Mouse (Mus musculus): ENCODE data around the gene Hist1h3f. TPM values are rescaled to one million over a fixed set of nuclear protein-coding genes. Genes with fewer than 3 reads are reported as not detected.

Gene Hist1h3f
- polyA plus RNA-seq, 1 experiment, result 0.74 TPM

DNA sequence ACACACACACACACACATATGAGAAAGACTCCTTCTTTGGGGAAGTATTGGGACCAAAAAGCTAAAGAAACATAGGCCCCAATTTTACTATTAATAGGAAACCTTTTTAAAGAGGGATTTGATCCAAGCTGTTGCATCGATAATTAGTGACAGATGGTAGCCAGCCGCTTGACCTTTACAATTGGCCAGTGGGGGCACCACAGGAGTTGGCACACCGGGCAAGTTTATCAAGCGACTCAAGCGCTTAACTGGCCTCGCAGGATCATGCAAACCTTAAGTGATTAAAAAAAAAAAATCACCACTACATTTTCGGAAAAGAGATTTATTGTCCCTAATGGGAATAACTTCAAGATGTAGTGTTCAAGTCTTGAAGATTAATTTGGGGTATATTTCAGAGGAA is 48.8 kb downstream of the Hist1h3f start:
- peaks cover 2% of the 10 kb centered on the region; the same call in 1 of the 2 replicates for H3K4me1 ChIP-seq (ENCODE audit: control insufficient read depth, insufficient read depth, low read length)
- H3K36me3 ChIP-seq (ENCODE audit: control insufficient read depth, insufficient read depth, low read length), result no peaks in the 10 kb centered on the region
- WGBS, result 43% methylated on average over 7 of the region's 7 CpGs
- TF ChIP-seq CTCF (conservative IDR thresholded peaks at IDR 0.05; ENCODE audit: insufficient read depth, insufficient read length, low read depth, low read length), result no peak
- no peak for TF ChIP-seq POLR2A (IDR thresholded peaks at IDR 0.05; ENCODE audit: low read depth, low read length)
- no peak overlapping the region for H3K27ac ChIP-seq (ENCODE audit: insufficient read depth, low read depth, low read length)
- H3K27me3 ChIP-seq (replicated peaks; ENCODE audit: control insufficient read depth, insufficient read depth, low read length), result no peaks in the 10 kb centered on the region
- H3K4me3 ChIP-seq (ENCODE audit: insufficient read depth, low read depth, low read length), result no peak overlapping the region
- DNase-seq, result peak; percentile 8

DNA sequence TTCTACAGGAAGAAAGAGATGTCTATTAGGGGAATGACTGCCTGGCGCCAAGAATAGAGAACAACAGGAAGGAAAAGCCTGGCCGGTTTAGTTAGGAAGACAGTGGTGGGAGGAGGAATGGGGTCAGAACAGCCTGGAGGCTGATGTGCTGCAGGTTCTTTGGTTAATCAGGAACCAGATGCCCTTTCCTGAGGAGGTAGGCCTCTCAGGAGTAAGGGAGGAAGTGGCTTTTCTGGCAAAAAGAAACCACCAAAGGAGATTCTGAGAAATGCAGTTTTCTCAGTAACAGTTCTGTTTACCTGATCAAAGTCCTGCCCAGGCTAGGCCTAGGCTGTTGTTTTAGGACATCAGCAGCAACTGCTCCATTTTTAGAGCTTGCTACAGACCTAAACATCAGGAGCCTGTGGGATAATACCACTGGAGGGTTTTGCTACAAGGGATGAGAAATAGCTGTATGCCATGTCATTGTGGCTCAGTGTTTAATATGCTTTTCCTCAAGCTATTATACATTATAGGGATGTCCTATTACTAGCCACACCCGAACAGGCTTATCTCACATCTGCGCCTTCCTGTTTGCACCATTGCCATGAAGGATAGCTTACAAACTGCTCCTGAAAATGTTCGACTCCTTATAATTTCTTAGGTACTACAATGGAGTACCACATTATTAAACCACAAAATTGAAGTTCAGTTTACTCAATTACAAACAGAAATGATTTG is 49.4 kb downstream of the Hist1h3f start:
- peak; percentile 80 for DNase-seq
- WGBS, result 43% methylated on average over 5 of the region's 5 CpGs
- TF ChIP-seq POLR2A (IDR thresholded peaks at IDR 0.05; ENCODE audit: low read depth, low read length) (no peak), CTCF (conservative IDR thresholded peaks at IDR 0.05; ENCODE audit: insufficient read depth, insufficient read length, low read depth, low read length) (no peak)
- Histone ChIP-seq H3K27me3 (replicated peaks; ENCODE audit: control insufficient read depth, insufficient read depth, low read length) (no peaks in the 10 kb centered on the region), H3K4me3 (ENCODE audit: insufficient read depth, low read depth, low read length) (no peak overlapping the region), H3K4me1 (ENCODE audit: control insufficient read depth, insufficient read depth, low read length) (peaks cover 2% of the 10 kb centered on the region; the same call in 1 of the 2 replicates), H3K36me3 (ENCODE audit: control insufficient read depth, insufficient read depth, low read length) (no peaks in the 10 kb centered on the region), H3K27ac (ENCODE audit: insufficient read depth, low read depth, low read length) (peak overlapping the region; percentile 1; the same call in 1 of the 2 replicates)

Other genes starting within 250 kb of the Hist1h3f start
- gene Zfp322a, start 174.8 kb upstream of the Hist1h3f start, polyA plus RNA-seq (2012; rRNA removed), result 1.1 and 1.9 TPM in 2 replicates
- 3.3 and 3.9 TPM in 2 replicates for gene Abt1, start 120.2 kb upstream of the Hist1h3f start, polyA plus RNA-seq (2012; rRNA removed)
- not detected in 2 replicates for gene Btn1a1, start 78.2 kb upstream of the Hist1h3f start, polyA plus RNA-seq (2012; rRNA removed)
- not detected in 2 replicates for gene Btn2a2, start 55.2 kb upstream of the Hist1h3f start, polyA plus RNA-seq (2012; rRNA removed)
- gene Hist1h4h, start 13.0 kb upstream of the Hist1h3f start, polyA plus RNA-seq (2012; rRNA removed), result 44.7 and 57.5 TPM in 2 replicates
- 4.3 and 8.0 TPM in 2 replicates for gene Hist1h2af, start 10.1 kb upstream of the Hist1h3f start, polyA plus RNA-seq (2012; rRNA removed)
- gene Hist1h3g, start 8.6 kb upstream of the Hist1h3f start, polyA plus RNA-seq (2012; rRNA removed), result 0.25 and 0.58 TPM in 2 replicates
- gene Hist1h2bh, start 660 bp upstream of the Hist1h3f start, polyA plus RNA-seq (2012; rRNA removed), result 0.27 and 0.36 TPM in 2 replicates
- gene Hist1h4f, start 7.6 kb downstream of the Hist1h3f start, polyA plus RNA-seq (2012; rRNA removed), result 1.4 and 2.5 TPM in 2 replicates
- 0.05 and 0.09 TPM in 2 replicates for gene Hist1h1d, start 9.2 kb downstream of the Hist1h3f start, polyA plus RNA-seq (2012; rRNA removed)
- 3.8 and 4.3 TPM in 2 replicates for gene Hist1h3e, start 18.3 kb downstream of the Hist1h3f start, polyA plus RNA-seq (2012; rRNA removed)
- gene Hist1h2ae, start 27.2 kb downstream of the Hist1h3f start, polyA plus RNA-seq (2012; rRNA removed), result 0.22 and 0.58 TPM in 2 replicates
- 3.1 and 4.6 TPM in 2 replicates for gene Hist1h2bg, start 27.3 kb downstream of the Hist1h3f start, polyA plus RNA-seq (2012; rRNA removed)
- gene Hist1h2bf, start 30.1 kb downstream of the Hist1h3f start, polyA plus RNA-seq (2012; rRNA removed), result 0.30 and 0.99 TPM in 2 replicates
- not detected in 2 replicates for gene Hist1h2ad, start 30.3 kb downstream of the Hist1h3f start, polyA plus RNA-seq (2012; rRNA removed)
- 0.68 and 0.88 TPM in 2 replicates for gene Hist1h3d, start 31.7 kb downstream of the Hist1h3f start, polyA plus RNA-seq (2012; rRNA removed)
- gene Hist1h4d, start 37.5 kb downstream of the Hist1h3f start, polyA plus RNA-seq (2012; rRNA removed), result 3.7 and 5.4 TPM in 2 replicates
- gene Hist1h2be, start 77.1 kb downstream of the Hist1h3f start, polyA plus RNA-seq (2012; rRNA removed), result 1.2 TPM in 2 replicates
- 1.2 and 1.4 TPM in 2 replicates for gene Hist1h1e, start 78.5 kb downstream of the Hist1h3f start, polyA plus RNA-seq (2012; rRNA removed)
- gene Hist1h2ac, start 139.9 kb downstream of the Hist1h3f start, polyA plus RNA-seq (2012; rRNA removed), result 0.43 and 0.44 TPM in 2 replicates
- gene Hist1h2bc, start 140.1 kb downstream of the Hist1h3f start, polyA plus RNA-seq (2012; rRNA removed), result 473 and 571 TPM in 2 replicates
- gene Hist1h1t, start 151.8 kb downstream of the Hist1h3f start, polyA plus RNA-seq (2012; rRNA removed), result not detected in 2 replicates
- 9.4 and 10.3 TPM in 2 replicates for gene Hist1h4c, start 154.4 kb downstream of the Hist1h3f start, polyA plus RNA-seq (2012; rRNA removed)
- gene Hfe, start 166.8 kb downstream of the Hist1h3f start, polyA plus RNA-seq (2012; rRNA removed), result 21.2 and 21.4 TPM in 2 replicates
- 68.7 and 76.0 TPM in 2 replicates for gene Hist1h1c, start 194.8 kb downstream of the Hist1h3f start, polyA plus RNA-seq (2012; rRNA removed)
- gene Hist1h3c, start 201.6 kb downstream of the Hist1h3f start, polyA plus RNA-seq (2012; rRNA removed), result 0.39 and 1.1 TPM in 2 replicates
- 2.0 and 2.8 TPM in 2 replicates for gene Hist1h2bb, start 202.7 kb downstream of the Hist1h3f start, polyA plus RNA-seq (2012; rRNA removed)
- 1.3 and 1.5 TPM in 2 replicates for gene Hist1h2ab, start 207.1 kb downstream of the Hist1h3f start, polyA plus RNA-seq (2012; rRNA removed)
- 0.88 and 1.4 TPM in 2 replicates for gene Hist1h3b, start 208.2 kb downstream of the Hist1h3f start, polyA plus RNA-seq (2012; rRNA removed)
- gene Hist1h4b, start 213.0 kb downstream of the Hist1h3f start, polyA plus RNA-seq (2012; rRNA removed), result 3.1 and 5.3 TPM in 2 replicates
- 0.91 and 2.3 TPM in 2 replicates for gene Hist1h4a, start 217.2 kb downstream of the Hist1h3f start, polyA plus RNA-seq (2012; rRNA removed)
- gene Hist1h3a, start 218.3 kb downstream of the Hist1h3f start, polyA plus RNA-seq (2012; rRNA removed), result 0.74 and 1.5 TPM in 2 replicates
- 0.22 TPM in 1 of 2 replicates, not detected in the other for gene Hist1h1a, start 219.6 kb downstream of the Hist1h3f start, polyA plus RNA-seq (2012; rRNA removed)
- gene Trim38, start 225.9 kb downstream of the Hist1h3f start, polyA plus RNA-seq (2012; rRNA removed), result 0.05 TPM in 1 of 2 replicates, not detected in the other